Mouse (Mus musculus) CD8-positive naive resting alpha-beta T cell, adult 2 months (primary cell): Measurements from ENCODE around the gene Zfp13.

ENCODE experiments used
- DNase-seq, 2 experiments: peaks; one replicate each; pipeline ENCODE4 v3.0.0; 2022; ENCODE audit warnings: low read depth in 2 of 2, low spot score in 2 of 2

Gene Zfp13

DNA sequence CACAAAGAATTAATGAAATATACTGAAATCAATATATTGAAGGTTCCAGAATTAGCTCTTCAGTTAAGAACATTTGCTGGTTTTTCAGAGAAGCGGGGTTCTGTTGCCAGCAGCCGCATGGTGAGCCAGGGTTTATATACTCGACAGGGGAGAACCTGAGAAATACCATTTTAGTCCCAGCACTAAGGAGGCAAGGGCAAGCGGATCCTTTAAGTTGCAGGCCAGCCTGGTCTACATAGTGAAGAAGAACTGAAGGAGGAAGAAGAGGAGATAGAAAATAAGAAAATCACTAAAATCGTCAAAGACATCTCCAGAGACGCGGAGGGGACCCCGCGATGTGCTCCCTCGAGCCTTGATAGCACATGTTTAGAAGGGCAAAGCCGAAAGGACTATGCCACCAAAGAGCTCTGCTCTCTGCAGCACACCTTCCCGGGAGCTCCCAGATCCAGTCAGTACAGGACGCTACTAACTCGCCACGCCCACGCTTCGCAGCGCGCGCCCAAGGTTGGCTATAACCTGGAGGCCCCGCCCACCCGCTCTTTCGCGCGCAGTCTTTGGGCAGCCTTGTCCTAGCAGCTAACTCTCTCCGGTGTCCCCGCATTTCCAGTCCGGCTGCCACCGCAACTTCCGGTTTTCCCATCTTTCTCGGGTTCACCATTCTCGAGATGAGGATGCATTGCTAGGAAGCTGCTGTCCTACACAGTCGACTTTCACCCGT is 6.9 kb downstream of the Zfp13 start:
- DNase-seq = peak; percentile 56 to 70

DNA sequence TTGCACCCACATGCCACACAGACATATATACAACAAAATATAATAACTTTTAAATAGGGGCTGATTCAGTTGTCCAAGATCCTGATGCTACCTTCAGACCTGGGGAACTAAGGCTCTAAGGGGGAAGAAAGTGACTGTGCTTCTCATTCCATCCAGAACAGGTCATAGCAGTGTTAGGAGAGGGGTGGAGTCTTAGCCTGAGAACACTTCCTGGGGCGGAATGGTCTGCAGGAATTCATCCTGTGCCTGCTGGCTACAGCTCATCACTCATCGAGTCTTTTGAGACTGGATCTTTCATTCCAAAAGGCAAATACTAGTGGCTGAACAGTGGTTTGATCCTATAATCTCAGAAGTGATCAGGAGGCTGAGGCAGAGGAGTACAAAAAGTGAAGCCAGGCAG is 12.0 kb downstream of the Zfp13 start:
- no peak for DNase-seq

DNA sequence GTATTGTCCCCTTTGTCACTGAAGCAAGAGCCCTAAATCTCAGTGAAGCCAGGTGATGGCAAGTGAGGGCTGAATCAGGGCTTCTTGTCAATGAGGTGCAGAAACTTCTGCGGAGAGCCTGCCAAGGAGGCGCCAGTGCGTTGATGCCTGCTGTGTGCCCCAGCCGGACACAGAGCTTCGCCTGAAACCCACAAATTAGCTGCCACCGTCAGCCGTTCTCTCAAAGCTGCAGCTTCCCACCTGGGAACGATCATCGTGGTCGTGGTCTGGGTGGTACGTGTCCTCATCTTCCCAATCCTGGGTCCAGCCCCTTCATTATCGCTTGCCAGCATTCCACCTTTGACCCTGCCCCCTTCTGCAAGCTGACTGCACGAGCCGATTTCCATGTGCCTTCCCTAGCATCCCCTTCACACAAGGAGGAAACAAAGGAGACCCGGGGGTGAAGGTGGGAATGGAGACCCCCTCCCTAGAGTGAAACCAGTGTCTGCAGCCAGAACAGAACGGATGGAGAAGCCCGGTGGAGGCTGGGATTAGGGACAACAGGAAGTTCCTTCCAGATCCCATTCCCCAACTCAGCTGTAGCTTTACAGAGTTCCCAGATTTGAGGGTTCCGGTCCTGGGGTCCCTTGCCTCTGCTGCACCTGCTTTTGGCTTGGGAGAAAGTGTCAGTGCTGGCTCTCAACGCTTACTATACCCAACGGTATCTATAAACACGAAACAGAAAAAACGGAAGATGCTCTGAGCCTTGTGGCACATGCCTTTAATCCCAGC is 13.4 kb downstream of the Zfp13 start:
- no peak for DNase-seq

DNA sequence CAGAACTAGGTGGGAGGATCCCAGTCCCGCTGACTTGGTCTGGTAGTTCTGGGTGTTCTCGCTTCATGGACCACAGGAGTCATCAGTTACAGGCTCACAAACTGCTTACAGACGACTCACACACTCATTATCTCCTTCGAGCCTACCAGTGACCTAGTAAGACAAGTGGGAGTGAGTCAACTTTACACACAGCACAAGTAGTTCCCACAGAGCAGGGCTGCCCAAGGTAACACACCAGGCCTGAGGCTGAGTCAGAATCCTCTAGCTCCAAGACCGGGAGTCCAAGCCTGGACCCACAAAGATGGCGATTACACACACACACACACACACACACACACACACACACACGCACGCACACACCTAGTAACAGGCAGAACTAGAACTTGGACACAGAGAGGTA is 14.5 kb downstream of the Zfp13 start:
- DNase-seq = no peak

DNA sequence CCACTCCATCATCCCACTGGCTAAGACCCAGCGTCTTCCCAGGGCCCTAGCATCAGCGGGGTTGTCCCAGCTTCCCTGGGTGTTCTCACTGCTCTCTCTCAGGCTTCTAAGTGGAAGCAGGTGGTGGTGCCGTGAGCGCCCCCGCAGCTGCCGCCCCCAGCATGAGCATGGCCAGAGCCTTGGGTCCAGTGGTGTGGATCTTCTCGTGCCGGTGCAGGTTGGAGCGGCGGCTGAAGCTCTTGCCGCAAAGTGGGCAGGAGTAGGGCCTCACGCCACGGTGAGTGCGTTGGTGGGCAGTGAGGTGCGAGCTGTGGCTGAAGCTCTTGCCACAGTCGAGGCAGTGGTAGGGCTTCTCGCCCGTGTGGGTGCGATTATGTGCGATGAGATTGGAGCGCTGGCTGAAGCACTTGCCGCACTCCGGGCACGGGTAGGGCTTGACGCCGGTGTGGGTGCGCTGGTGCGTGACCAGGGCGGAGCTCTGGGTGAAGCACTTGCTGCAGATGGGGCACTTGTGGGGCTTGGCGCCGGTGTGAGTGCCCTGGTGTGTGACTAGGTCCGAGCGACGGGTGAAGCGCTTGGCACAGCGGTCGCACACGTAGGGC is 23.2 kb downstream of the Zfp13 start:
- DNase-seq = no peak

DNA sequence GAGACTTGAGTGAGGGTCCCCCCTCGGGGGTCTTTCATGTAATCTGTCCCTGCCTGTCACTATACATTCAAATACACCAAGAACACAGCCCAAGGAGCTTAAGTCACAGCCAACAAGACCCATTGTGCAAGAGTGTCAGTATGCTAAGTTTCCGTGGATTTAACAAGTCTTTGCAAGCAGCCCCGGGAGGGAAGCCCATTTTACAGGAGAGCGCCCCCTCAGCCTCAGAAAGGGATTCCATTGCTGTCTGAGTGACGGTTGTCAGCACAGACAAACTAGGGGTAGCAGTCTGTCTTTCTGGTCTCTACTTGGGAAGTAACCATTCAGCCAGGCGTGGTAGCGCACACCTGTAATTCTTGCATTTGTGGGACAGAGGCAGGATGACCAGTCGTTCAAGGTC is 25.2 kb downstream of the Zfp13 start:
- no peak for DNase-seq

DNA sequence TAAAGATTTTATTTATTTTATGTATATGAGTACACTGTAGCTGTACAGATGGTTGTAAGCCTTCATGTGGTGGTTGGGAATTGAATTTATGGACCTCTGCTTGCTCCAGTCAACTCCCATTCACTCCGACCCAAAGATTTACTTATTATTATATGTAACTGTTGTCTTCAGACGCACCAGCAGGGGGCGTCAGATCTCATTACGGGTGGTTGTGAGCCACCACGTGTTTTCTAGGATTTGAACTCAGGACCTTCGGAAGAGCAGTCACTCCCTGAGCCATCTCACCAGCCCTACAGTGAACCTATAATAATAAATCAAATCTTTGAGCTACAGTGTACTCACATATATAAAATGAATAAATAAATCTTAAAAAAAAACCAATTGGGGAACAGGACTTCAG is 27.2 kb downstream of the Zfp13 start:
- no peak for DNase-seq

DNA sequence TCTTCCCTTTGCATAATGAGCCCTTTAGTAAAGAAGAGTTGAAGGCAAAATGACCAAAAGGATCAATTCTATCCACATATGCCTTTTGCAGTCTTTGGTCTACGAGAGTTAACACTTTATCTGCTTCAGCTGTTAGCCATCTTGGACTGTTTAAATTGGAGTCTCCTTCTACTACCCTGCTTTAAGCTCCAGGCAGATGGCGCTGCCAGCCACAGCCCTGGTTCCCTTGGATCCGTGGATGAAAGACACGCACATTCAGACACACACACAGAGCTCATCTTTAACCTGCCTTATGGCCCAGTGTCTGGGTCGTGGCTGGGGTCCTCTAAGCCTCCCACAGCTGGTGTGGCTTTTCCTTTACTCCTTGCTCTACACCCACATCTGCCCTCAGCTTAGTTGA is 28.2 kb downstream of the Zfp13 start:
- DNase-seq = no peak

DNA sequence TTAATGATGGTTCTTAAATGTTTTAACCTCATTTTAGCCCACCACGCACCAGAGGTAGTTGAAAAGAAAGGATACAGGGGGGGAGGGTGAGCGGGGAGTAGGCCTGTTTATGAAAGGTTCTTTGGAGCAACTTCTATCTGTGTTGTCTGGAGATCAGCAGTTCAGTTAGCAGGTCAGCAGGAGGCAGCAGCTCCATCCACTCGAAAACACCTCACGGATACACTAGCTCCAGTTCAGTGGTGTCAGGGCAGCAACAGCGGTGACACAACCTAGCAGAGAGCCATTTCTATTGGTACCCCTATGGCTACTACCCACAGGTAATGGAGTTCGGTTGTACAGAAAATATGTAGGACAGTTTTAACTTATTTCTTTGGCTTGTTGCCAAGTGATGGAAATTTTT is 29.3 kb downstream of the Zfp13 start:
- DNase-seq = peak; percentile 54 to 64

DNA sequence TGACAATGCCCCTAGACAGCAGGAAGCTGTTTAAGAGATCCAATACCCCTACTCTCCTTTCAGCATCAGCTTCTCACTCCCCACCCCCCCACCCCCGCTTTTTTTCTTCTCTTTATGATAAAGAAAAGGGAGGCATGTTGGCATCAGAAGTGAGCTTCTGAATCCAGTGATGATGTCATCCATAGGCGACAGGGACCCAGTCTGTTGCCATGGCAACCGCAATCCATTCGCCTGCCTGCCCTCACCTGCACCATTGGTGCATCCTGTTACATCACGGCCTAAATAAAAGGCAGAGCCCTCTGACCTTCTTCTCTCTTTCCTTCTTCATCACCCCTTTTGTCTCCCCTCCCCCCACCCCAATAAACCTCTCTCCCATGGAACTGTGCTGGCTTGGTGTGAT is 30.9 kb downstream of the Zfp13 start:
- no peak for DNase-seq

DNA sequence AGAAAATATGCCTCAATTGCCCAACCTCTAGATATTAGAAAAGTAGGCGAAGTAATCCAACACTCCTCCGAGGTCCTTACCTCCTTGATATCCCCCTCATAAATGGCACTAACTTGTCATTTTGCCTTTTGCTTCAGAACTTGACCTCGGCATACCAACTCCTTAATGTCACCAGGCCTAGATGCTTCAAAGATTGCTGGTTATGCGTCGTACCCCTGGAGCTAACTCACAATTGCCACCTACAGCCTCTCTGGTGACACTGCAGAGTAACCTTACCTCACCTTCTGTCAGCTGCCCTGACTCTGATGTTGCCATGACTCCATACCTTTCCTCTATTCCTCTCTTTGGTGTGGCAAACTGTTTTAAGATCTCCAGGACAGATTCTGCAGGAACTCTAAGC is 32.5 kb downstream of the Zfp13 start:
- DNase-seq = peak in 1 of 2 experiments; percentile 28

DNA sequence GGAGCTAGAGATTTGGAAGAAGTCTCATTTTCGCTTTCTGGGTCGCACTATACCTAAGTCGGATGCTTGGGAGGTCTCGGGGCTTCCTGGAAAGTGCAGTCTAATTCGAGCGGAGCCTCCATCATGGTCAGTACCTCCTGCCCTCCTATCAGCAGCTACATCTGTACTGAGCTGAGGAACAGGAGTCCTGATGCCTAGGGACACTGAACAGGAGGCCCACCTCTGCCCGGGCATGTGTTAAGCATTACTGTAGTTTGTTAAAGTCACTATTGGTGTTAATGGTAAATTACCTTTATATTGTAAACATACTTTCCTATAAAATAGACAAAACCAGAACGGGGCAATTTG is 34.9 kb downstream of the Zfp13 start:
- no peak for DNase-seq

DNA sequence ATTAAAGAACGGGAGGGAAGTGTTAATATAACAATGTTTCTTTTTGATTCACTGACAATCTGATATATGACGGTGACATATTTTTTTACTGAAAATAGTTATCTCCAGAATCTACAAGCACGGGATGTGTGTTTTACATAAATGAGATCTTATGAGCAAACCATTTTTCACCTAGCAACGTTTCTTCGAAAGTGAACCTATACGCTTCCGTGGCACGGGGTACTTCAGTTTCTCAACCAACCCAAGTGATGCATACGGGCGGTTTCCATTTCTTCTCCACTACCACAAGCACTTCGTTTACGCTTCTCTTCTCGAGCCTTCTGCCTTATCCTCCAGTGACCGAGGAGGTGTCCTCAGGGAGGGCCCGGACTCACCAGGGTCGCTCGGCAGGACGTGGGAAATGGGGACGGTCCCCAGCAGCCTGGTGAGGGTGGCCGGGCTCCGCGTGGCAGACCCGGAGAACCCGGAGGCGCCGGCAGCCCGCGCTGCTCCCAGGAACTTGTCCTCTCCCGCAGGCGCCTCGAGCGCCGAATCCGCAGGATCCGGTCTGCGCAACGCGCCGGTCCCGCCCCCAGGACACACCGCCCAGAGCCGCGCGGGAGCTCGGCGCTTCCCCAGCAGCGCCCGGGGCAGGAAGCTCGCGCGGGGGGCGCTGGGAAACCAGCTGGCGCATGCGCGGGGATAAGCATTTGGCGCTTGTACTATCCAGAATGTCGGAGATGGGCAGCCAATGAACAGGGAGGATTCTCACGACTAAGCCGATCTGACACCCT is 35.5 kb downstream of the Zfp13 start, which contains the start of gene Zfp213:
TSS of gene Zfp213 (minus strand) at position 644 of the 773 bp plus-strand sequence.
- peak; percentile 89 to 90 for DNase-seq

DNA sequence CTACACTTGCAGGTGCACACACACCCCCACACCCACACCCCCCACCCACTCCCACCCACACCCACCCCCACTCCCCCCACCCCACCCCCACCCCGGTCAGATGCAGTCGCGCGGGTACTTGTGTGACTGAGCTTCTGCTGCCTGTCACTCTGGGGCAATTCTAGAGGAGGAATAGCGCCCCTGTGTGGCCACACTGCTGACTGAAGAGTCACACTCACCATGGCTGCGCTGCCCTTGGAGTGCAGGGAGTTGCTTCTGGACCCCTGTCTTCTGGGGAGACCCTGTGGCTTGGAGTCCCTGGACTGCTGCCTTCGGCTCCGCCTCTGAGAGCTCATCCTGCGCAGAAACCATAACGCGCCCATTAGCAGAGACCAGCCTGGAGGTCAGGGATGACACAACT is 39.5 kb downstream of the Zfp13 start:
- DNase-seq = peak; percentile 26 to 55

DNA sequence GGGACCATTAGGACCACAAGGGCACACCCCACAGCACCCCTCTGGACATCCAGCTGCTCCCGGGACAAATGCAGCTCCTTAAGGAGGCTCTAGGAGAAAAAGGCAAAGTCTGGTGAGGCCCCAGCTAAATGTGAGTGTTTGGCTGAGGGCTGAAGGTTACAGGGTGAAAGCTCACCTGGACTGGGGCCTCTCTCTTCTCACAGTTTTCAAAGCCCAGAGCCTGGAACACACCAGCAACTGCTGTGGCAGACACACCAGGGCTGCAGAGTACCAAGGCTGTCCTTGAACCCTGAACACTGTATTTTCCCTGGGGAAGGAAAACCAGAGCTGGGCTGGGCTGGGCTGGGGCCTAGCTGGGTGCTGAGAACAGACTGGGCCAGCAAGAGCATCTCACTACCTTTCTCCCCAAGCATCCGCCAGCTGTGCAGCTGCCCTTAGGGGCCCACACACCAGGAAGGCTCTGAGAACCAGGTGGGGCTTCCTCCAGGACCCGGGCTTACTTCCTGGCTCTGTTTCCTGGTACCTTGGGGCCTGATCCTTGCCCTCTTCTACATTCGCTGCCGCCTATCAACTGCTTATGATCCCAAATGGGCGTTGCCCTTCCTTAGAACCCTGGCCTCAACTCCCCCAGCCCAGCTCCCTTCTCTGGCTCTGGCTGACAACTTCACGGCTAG is 43.9 kb downstream of the Zfp13 start:
- DNase-seq = no peak

DNA sequence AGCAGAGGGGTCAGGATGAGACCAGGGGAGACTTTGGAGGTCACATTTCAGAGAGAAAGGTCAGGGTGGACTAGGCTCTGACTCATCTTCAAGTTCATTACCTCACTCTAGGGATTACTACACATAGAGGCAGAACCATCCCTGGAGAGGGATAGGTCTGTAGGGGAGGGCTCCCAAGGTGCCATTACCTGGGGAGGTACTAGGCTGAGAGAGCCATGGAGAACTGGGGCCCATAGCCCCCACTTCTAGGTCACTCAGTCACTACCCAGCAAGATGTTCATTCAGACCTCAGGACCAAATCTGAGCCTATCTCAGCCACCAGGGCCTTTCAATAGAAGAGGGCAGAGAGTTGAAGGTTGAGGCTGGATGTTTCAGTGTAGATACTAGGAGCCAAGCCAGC is 45.0 kb downstream of the Zfp13 start:
- no peak for DNase-seq

DNA sequence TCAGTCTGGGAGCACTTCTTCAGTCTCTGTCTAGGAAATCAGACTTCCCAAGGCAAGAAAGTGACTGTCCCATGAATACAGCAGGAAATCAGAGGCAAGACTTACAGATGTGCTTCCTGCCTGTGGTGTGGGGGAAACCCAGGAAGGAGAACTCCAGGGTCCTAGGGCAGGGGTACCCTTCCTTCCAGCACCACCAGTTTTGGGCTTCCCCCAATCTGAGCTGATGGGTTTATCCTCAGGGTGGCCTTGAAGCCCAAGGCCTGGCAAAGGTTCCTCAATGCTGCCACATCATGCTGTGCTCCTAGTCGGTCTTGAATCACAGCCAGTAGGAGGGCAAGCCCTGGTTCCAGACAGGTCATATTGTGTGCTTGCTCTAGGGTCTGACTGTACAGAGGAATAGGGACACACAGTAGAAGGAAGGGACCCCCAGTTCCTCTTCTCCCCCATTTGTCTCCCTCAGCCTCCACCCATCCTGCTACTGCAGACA is 45.6 kb downstream of the Zfp13 start:
- DNase-seq = no peak

DNA sequence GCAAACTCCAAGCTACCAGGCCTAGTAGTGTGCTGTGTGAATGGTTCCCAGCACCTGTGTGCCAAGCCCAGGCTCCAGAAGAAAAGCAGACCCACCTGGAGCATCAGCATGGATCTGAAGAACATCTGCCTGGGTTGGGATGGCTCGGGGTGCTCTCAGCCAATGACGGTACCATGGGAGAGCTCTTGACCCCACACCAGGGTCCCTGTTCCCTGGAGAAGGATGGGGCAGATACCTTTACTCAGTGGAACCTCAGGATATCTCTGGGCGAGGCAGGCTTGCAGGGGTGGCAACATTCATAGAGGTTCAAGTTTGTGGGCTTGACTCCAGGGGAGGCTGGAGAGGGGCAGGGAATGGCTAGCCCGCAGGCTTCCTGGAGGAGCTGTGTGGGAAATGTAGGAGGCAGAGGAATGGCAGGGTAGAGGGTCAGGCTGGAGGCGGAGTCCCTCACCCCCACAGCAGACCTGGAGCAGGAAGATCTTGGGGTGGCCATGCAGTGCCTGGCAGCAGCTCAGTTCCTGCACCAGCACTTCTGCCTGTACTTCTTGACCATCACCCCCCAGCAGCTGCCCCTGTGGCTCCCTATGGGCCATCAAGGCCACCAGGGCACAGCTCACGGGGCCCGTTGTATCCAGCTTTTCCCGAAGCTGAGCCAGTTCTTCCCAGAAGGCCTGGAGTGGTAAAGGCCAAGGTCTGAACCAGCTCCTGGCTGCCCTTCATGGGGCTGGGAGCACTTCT is 46.2 kb downstream of the Zfp13 start:
- no peak for DNase-seq

DNA sequence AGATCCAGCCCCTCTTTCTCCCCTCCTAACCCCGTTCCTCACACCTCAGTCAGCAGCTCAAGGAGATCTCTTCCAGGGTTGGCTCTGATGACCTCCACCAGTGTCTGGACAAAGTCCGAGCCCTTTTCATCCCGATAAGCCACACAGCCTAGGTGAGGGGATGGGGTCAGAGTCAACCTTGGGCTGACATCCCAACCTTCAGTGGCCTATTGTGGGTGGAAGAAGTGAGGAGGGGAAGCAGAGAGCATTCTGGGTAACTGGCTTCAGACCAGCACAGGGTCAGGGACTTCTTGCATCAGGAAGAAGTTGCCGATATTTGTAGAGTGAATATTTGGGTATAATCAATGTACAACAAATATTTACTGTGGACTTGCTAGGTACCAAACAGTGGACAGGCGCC is 47.3 kb downstream of the Zfp13 start:
- DNase-seq = no peak

DNA sequence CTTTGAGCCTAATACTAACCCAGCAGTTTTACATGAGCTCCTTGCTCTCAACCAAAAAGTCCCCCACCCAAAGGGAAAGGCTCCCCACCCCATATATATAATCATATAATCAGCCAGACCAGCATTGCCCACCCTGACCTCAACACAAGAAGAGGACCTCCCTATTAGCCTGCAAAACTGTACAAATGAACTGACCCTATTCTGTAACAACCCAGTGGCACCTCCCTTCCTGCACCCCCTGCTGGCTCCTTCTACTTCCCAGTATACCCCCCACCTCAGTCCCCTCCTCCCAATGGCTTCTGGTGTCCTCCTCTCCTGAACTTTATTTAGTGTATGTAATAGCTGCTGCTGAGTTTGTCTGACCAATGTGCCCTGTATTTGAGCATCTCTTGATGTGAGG is 47.9 kb downstream of the Zfp13 start:
- DNase-seq = no peak
